Mouse (Mus musculus) forebrain, embryonic 11.5 days (tissue): ENCODE measurements at regions not wholly inside any gene's neighbourhood (a gene's known extent, or its start where the extent isn't known, plus 50 kb on each side); places are given as distances from the start of the nearest gene placed in this dataset.
A peak's percentile ranks its signal among the peaks of the same experiment; 100 is the strongest.

Experiments
- ATAC-seq: fragments of 200-750 bp; cut with Nextera tagmentation; replicated peaks from 2 replicates; pipeline ENCODE4 v1.8.0; 2017; ENCODE audit warnings: moderate TSS enrichment; ENCODE audit not compliant: low FRiP score
- DNase-seq: peaks from one replicate; pipeline ENCODE4 v3.0.0-alpha.2; 2017; ENCODE audit warnings: low spot score
- H3K27ac ChIP-seq: fragments of 300-500 bp; sonication (generic); 2 replicates; pipeline ENCODE4 v1.5.1; 2014; ENCODE audit warnings: low read depth, low read length
- H3K27me3 ChIP-seq: fragments of 300-500 bp; sonication (generic); 2 replicates; pipeline ENCODE4 v1.6.1; 2014; ENCODE audit warnings: mild to moderate bottlenecking, low read length, mixed read lengths; ENCODE audit not compliant: control insufficient read depth, insufficient read depth
- H3K36me3 ChIP-seq: fragments of 300-500 bp; sonication (generic); 2 replicates; pipeline ENCODE4 v1.6.1; 2014; ENCODE audit warnings: mild to moderate bottlenecking, low read length, moderate library complexity, mixed read lengths; ENCODE audit not compliant: control insufficient read depth, insufficient read depth
- H3K4me1 ChIP-seq: fragments of 300-500 bp; sonication (generic); replicated peaks from 2 replicates; pipeline ENCODE4 v1.6.1; 2014; ENCODE audit warnings: low read length, mixed read lengths; ENCODE audit not compliant: control insufficient read depth, insufficient read depth
- H3K4me2 ChIP-seq: fragments of 300-500 bp; sonication (generic); 2 replicates; pipeline ENCODE4 v1.6.1; 2014; ENCODE audit warnings: low read depth, mild to moderate bottlenecking, low read length, moderate library complexity, mixed read lengths; ENCODE audit not compliant: severe bottlenecking
- H3K4me3 ChIP-seq: fragments of 300-500 bp; sonication (generic); 2 replicates; pipeline ENCODE4 v1.5.1; 2014; ENCODE audit warnings: low read depth, low read length
- H3K9ac ChIP-seq: fragments of 300-500 bp; sonication (generic); 2 replicates; pipeline ENCODE4 v1.6.1; 2014; ENCODE audit warnings: low read length
- H3K9me3 ChIP-seq: fragments of 300-500 bp; sonication (generic); 2 replicates; pipeline ENCODE4 v1.6.1; 2016; ENCODE audit warnings: low read length, mixed read lengths; ENCODE audit not compliant: control insufficient read depth
- WGBS: fragments of 180-500 bp; shearing (Covaris S2); extraction: QIAGEN DNeasy Blood & Tissue Kit; methylation state at CpG from one replicate; pipeline ENCODE4 v1.1.7; 2014; 5-methylcytosine and 5-hydroxymethylcytosine counted together

- no peak for DNase-seq
- Histone ChIP-seq H3K4me3 (no peak overlapping the region), H3K36me3 (no peaks in the 10 kb centered on the region), H3K4me1 (no peaks in the 10 kb centered on the region), H3K4me2 (no peak overlapping the region), H3K27ac (no peak overlapping the region), H3K9ac (no peak overlapping the region), H3K9me3 (no peaks in the 10 kb centered on the region), H3K27me3 (no peaks in the 10 kb centered on the region)
- WGBS, result 81% methylated on average over 3 of the region's 3 CpGs
- ATAC-seq, result no peak
Measured at GRCm38 (mm10) chr8:91884325-91884724, 82.5 kb upstream of the Irx3 start.

- Histone ChIP-seq H3K9ac (no peak overlapping the region), H3K36me3 (no peaks in the 10 kb centered on the region), H3K9me3 (no peaks in the 10 kb centered on the region), H3K4me2 (no peak overlapping the region), H3K4me1 (no peaks in the 10 kb centered on the region), H3K27ac (no peak overlapping the region), H3K27me3 (peaks cover 3% of the 10 kb centered on the region; the same call in 1 of the 2 replicates), H3K4me3 (no peak overlapping the region)
- no peak for ATAC-seq
- 81% methylated on average over 4 of the region's 4 CpGs for WGBS
- no peak for DNase-seq
Measured at GRCm38 (mm10) chr8:91883012-91883411, 81.1 kb upstream of the Irx3 start.

GRCm38 (mm10) chr8:91878886-91879285, 77.0 kb upstream of the Irx3 start:
- Histone ChIP-seq H3K27ac (no peak overlapping the region), H3K27me3 (peaks cover 13% of the 10 kb centered on the region; the same call in 1 of the 2 replicates), H3K9ac (no peak overlapping the region)

GRCm38 (mm10) chr8:91876161-91876560, 74.3 kb upstream of the Irx3 start:
- ATAC-seq, result no peak
- H3K36me3 ChIP-seq, result no peaks in the 10 kb centered on the region
- H3K27me3 ChIP-seq, result peaks cover 31% of the 10 kb centered on the region
- H3K27ac ChIP-seq, result no peak overlapping the region
- peaks cover 9% of the 10 kb centered on the region; the same call in 1 of the 2 replicates for H3K4me1 ChIP-seq
- H3K9me3 ChIP-seq, result no peaks in the 10 kb centered on the region
- no peak overlapping the region for H3K9ac ChIP-seq
- H3K4me2 ChIP-seq, result no peak overlapping the region
- DNase-seq, result no peak
- no peak overlapping the region for H3K4me3 ChIP-seq
- 19% methylated on average over 15 of the region's 15 CpGs for WGBS

More at GRCm38 (mm10) chr8:91878886-91879285, 77.0 kb upstream of the Irx3 start:
- Histone ChIP-seq H3K36me3 (no peaks in the 10 kb centered on the region), H3K4me1 (peaks cover 7% of the 10 kb centered on the region; the same call in 1 of the 2 replicates), H3K9me3 (no peaks in the 10 kb centered on the region), H3K4me2 (no peak overlapping the region), H3K4me3 (no peak overlapping the region)
- WGBS, result 92% methylated on average over 5 of the region's 5 CpGs
- DNase-seq (no peak), ATAC-seq (no peak)

- Histone ChIP-seq H3K4me2 (no peak overlapping the region), H3K9ac (no peak overlapping the region), H3K27me3 (peaks cover 46% of the 10 kb centered on the region), H3K36me3 (no peaks in the 10 kb centered on the region), H3K4me1 (peaks cover 9% of the 10 kb centered on the region; the same call in 1 of the 2 replicates), H3K9me3 (no peaks in the 10 kb centered on the region), H3K27ac (no peak overlapping the region), H3K4me3 (no peak overlapping the region)
- DNase-seq, result no peak
- ATAC-seq, result no peak
- WGBS, result 71% methylated on average over 5 of the region's 5 CpGs
Measured at GRCm38 (mm10) chr8:91873232-91873631, 71.4 kb upstream of the Irx3 start.

GRCm38 (mm10) chr8:91872278-91873115, 70.6 kb upstream of the Irx3 start:
- H3K4me3 ChIP-seq, result no peak overlapping the region
- no peak overlapping the region for H3K27ac ChIP-seq
- peaks cover 9% of the 10 kb centered on the region; the same call in 1 of the 2 replicates for H3K4me1 ChIP-seq
- peak; percentile 53; the same call in 1 of the 2 replicates for ATAC-seq
- no peaks in the 10 kb centered on the region for H3K36me3 ChIP-seq
- H3K9ac ChIP-seq, result peak overlapping the region; percentile 7; the same call in 1 of the 2 replicates
- DNase-seq, result peak; percentile 68
- peaks cover 43% of the 10 kb centered on the region for H3K27me3 ChIP-seq
- WGBS, result 23% methylated on average over 29 of the region's 29 CpGs
- peak overlapping the region; percentile 28; the same call in 1 of the 2 replicates for H3K4me2 ChIP-seq
- H3K9me3 ChIP-seq, result no peaks in the 10 kb centered on the region

- H3K36me3 ChIP-seq, result no peaks in the 10 kb centered on the region
- H3K4me2 ChIP-seq, result no peak overlapping the region
- WGBS, result 20% methylated on average over 7 of the region's 7 CpGs
- ATAC-seq (peak; percentile 36; the same call in 1 of the 2 replicates), DNase-seq (no peak)
- no peak overlapping the region for H3K4me3 ChIP-seq
- H3K4me1 ChIP-seq, result peaks cover 4% of the 10 kb centered on the region; the same call in 1 of the 2 replicates
- no peak overlapping the region for H3K27ac ChIP-seq
- H3K9ac ChIP-seq, result no peak overlapping the region
- peaks cover 57% of the 10 kb centered on the region for H3K27me3 ChIP-seq
- H3K9me3 ChIP-seq, result no peaks in the 10 kb centered on the region
Measured at GRCm38 (mm10) chr8:91867069-91867468, 65.2 kb upstream of the Irx3 start.

- DNase-seq, result no peak
Measured at GRCm38 (mm10) chr8:91866076-91866475, 64.2 kb upstream of the Irx3 start.

More at GRCm38 (mm10) chr8:91866076-91866475, 64.2 kb upstream of the Irx3 start:
- Histone ChIP-seq H3K4me3 (no peak overlapping the region), H3K4me1 (peaks cover 4% of the 10 kb centered on the region; the same call in 1 of the 2 replicates), H3K27ac (no peak overlapping the region), H3K27me3 (peaks cover 62% of the 10 kb centered on the region), H3K4me2 (no peak overlapping the region), H3K9ac (no peak overlapping the region), H3K9me3 (no peaks in the 10 kb centered on the region), H3K36me3 (no peaks in the 10 kb centered on the region)
- no peak for ATAC-seq
- 43% methylated on average over 7 of the region's 7 CpGs for WGBS
